8 mouse cellular contexts compared by ENCODE assay signal in genomic region chr19:7396867-7397826, GRCm38 (mm10). TPM values are rescaled to one million over a fixed set of nuclear protein-coding genes. Genes with fewer than 3 reads are reported as not detected.
A peak's percentile ranks its signal among the peaks of the same experiment; 100 is the strongest.
DNase-seq lines count a peak whose midpoint lies in the region; ATAC-seq and TF ChIP-seq lines count a peak whose summit lies in the region.
"Not testable (repeated sequence)": the region's sequence is repeated elsewhere in the genome, so short reads cannot be mapped to it uniquely, and the experiment has no call there.

No protein-coding gene starts in this region.

- not testable (repeated sequence) for H3K9me3 ChIP-seq in forebrain, embryonic 14.5 days (replicated peaks; ENCODE audit: control insufficient read depth, low read length); hindbrain, embryonic 11.5 days (ENCODE audit: control insufficient read depth, low read length); lung, postnatal 0 days (ENCODE audit: low read length); neural tube, embryonic 13.5 days

- not testable (repeated sequence) for H3K4me1 ChIP-seq in bone marrow, adult 2 months (ENCODE audit: control insufficient read depth, insufficient read depth, low read length); forebrain, embryonic 14.5 days (ENCODE audit: control insufficient read depth, insufficient read depth, low read length); hindbrain, embryonic 11.5 days (replicated peaks; ENCODE audit: control insufficient read depth, insufficient read depth, low read length); lung, postnatal 0 days (ENCODE audit: insufficient read depth, low read depth, low read length); neural tube, embryonic 13.5 days (replicated peaks)

- H3K4me3 ChIP-seq in bone marrow, adult 2 months (replicated peaks; ENCODE audit: control insufficient read depth, low read depth, low read length); forebrain, embryonic 14.5 days (ENCODE audit: low read depth, low read length); hindbrain, embryonic 11.5 days (ENCODE audit: low read depth, low read length); lung, postnatal 0 days (ENCODE audit: low read depth, low read length); neural tube, embryonic 13.5 days: not testable (repeated sequence)

- not testable (repeated sequence) for H3K4me2 ChIP-seq in forebrain, embryonic 14.5 days (ENCODE audit: low read length); hindbrain, embryonic 11.5 days (replicated peaks; ENCODE audit: low read depth, low read length); lung, postnatal 0 days (replicated peaks; ENCODE audit: low read depth, low read length); neural tube, embryonic 13.5 days

- TF ChIP-seq EP300 in lung, postnatal 0 days (IDR thresholded peaks at IDR 0.05) = not testable (repeated sequence)

- not testable (repeated sequence) for H3K27me3 ChIP-seq in forebrain, embryonic 14.5 days (replicated peaks; ENCODE audit: control insufficient read depth, insufficient read depth, low read length); hindbrain, embryonic 11.5 days (ENCODE audit: control insufficient read depth, insufficient read depth, low read length); lung, postnatal 0 days (replicated peaks; ENCODE audit: insufficient read depth, low read length)
- H3K27me3 ChIP-seq in neural tube, embryonic 13.5 days = peaks cover 12% of the 10 kb centered on the region

- not testable (repeated sequence) for H3K27ac ChIP-seq in bone marrow, adult 2 months (ENCODE audit: control insufficient read depth, insufficient read depth, low read depth, low read length, poor library complexity); forebrain, embryonic 14.5 days (ENCODE audit: low read depth, low read length); hindbrain, embryonic 11.5 days (ENCODE audit: low read depth, low read length); lung, postnatal 0 days (ENCODE audit: low read length); neural tube, embryonic 13.5 days (replicated peaks)

- not testable (repeated sequence) for H3K9ac ChIP-seq in forebrain, embryonic 14.5 days (ENCODE audit: low read length); hindbrain, embryonic 11.5 days (ENCODE audit: low read depth, low read length); lung, postnatal 0 days (replicated peaks; ENCODE audit: low read depth); neural tube, embryonic 13.5 days

- 70% methylated on average over 10 of the region's 10 CpGs for WGBS in bone marrow, adult 2 months
- 81% methylated on average over 7 of the region's 10 CpGs for WGBS in forebrain, embryonic 14.5 days
- 84% methylated on average over 7 of the region's 10 CpGs for WGBS in hindbrain, embryonic 11.5 days
- 53% methylated on average over 8 of the region's 10 CpGs for WGBS in lung, postnatal 0 days
- WGBS in neural tube, embryonic 13.5 days = 54% methylated on average over 8 of the region's 10 CpGs

- peak; percentile 47 for DNase-seq in CD4-positive, CD25-positive, alpha-beta regulatory T cell, adult 2 months (ENCODE audit: low read depth, low spot score)
- peak; percentile 13 for DNase-seq in forebrain, embryonic 14.5 days (ENCODE audit: low spot score)
- peak; percentile 21 for DNase-seq in hindbrain, embryonic 11.5 days (ENCODE audit: low spot score)
- DNase-seq in kidney, postnatal 14 days = peak; percentile 42
- peak; percentile 35 for DNase-seq in lung, postnatal 0 days (ENCODE audit: low spot score)
- DNase-seq in thymus, postnatal 14 days = peak; percentile 44

- TF ChIP-seq CTCF in bone marrow, adult 2 months (IDR thresholded peaks at IDR 0.05; ENCODE audit: control insufficient read depth, insufficient read depth, low read length) = 0 out of 2 replicates have a peak, but pooled peaks have one; percentile 11
- peak; percentile 57 for TF ChIP-seq CTCF in lung, postnatal 0 days (IDR thresholded peaks at IDR 0.05)

- TF ChIP-seq POLR2A in bone marrow, adult 2 months (IDR thresholded peaks at IDR 0.05; ENCODE audit: borderline replicate concordance, control insufficient read depth, low read depth, low read length) = not testable (repeated sequence)

- not testable (repeated sequence) for ATAC-seq in forebrain, embryonic 14.5 days; hindbrain, embryonic 11.5 days (ENCODE audit: low FRiP score); lung, postnatal 0 days
- ATAC-seq in neural tube, embryonic 13.5 days (ENCODE audit: low read depth) = peak; percentile 46

- not testable (repeated sequence) for H3K36me3 ChIP-seq in forebrain, embryonic 14.5 days (ENCODE audit: control insufficient read depth, insufficient read depth, low read length); hindbrain, embryonic 11.5 days (ENCODE audit: control insufficient read depth, insufficient read depth, low read length); lung, postnatal 0 days (ENCODE audit: insufficient read depth, low read length); neural tube, embryonic 13.5 days

RNA-seq across cellular contexts. Expression of gene Spindoc, which starts 14.4 kb away (rescaled TPM):
- polyA plus RNA-seq in bone marrow, adult 2 months (2011; ENCODE audit: insufficient read depth, insufficient read length, low replicate concordance, missing spikeins) = 13.6 and 35.3 TPM in 2 replicates
- 33.6 and 36.2 TPM in 2 replicates for polyA plus RNA-seq in forebrain, embryonic 14.5 days (2014; fragmentation: Nextera tagmentation; extraction: Ambion mirVana)
- polyA plus RNA-seq in hindbrain, embryonic 11.5 days (2014; fragmentation: Nextera tagmentation; extraction: Ambion mirVana) = 26.1 and 34.6 TPM in 2 replicates
- 16.1 and 17.2 TPM in 2 replicates for polyA plus RNA-seq in lung, postnatal 0 days (2015; fragmentation: Nextera tagmentation; extraction: Ambion mirVana)
- 29.1 and 29.2 TPM in 2 replicates for polyA plus RNA-seq in neural tube, embryonic 13.5 days (2015; fragmentation: Nextera tagmentation; extraction: Ambion mirVana)

RNA-seq across cellular contexts. Expression of gene 2700081O15Rik, which starts 20.3 kb away (rescaled TPM):
- polyA plus RNA-seq in bone marrow, adult 2 months (2011; ENCODE audit: insufficient read depth, insufficient read length, low replicate concordance, missing spikeins) = 8.5 and 12.2 TPM in 2 replicates
- 22.1 and 24.7 TPM in 2 replicates for polyA plus RNA-seq in forebrain, embryonic 14.5 days (2014; fragmentation: Nextera tagmentation; extraction: Ambion mirVana)
- polyA plus RNA-seq in hindbrain, embryonic 11.5 days (2014; fragmentation: Nextera tagmentation; extraction: Ambion mirVana) = 14.5 and 17.7 TPM in 2 replicates
- 4.4 and 5.0 TPM in 2 replicates for polyA plus RNA-seq in lung, postnatal 0 days (2015; fragmentation: Nextera tagmentation; extraction: Ambion mirVana)
- polyA plus RNA-seq in neural tube, embryonic 13.5 days (2015; fragmentation: Nextera tagmentation; extraction: Ambion mirVana) = 16.5 and 17.0 TPM in 2 replicates

RNA-seq across cellular contexts. Expression of gene Mark2, which starts 55.5 kb away (rescaled TPM):
- 32.0 and 66.7 TPM in 2 replicates for polyA plus RNA-seq in bone marrow, adult 2 months (2011; ENCODE audit: insufficient read depth, insufficient read length, low replicate concordance, missing spikeins)
- 32.6 and 38.6 TPM in 2 replicates for polyA plus RNA-seq in forebrain, embryonic 14.5 days (2014; fragmentation: Nextera tagmentation; extraction: Ambion mirVana)
- 47.4 and 50.7 TPM in 2 replicates for polyA plus RNA-seq in hindbrain, embryonic 11.5 days (2014; fragmentation: Nextera tagmentation; extraction: Ambion mirVana)
- polyA plus RNA-seq in lung, postnatal 0 days (2015; fragmentation: Nextera tagmentation; extraction: Ambion mirVana) = 29.8 and 35.9 TPM in 2 replicates
- 45.3 and 48.0 TPM in 2 replicates for polyA plus RNA-seq in neural tube, embryonic 13.5 days (2015; fragmentation: Nextera tagmentation; extraction: Ambion mirVana)
